Mouse (Mus musculus): ENCODE data around the gene Rnf224.

GRCm38 (mm10) chr2:25286314-25286713 lies 49.7 kb upstream of the Rnf224 start:
- TF ChIP-seq CTCF (IDR thresholded peaks at IDR 0.05; ENCODE audit: low read depth): no peak
- TF ChIP-seq EP300 (IDR thresholded peaks at IDR 0.05; ENCODE audit: low read depth): no peak

Data from liver, embryonic 14.5 days (tissue).